Mouse (Mus musculus) heart, adult 2 months (tissue): ENCODE measurements at regions not wholly inside any gene's neighbourhood (a gene's known extent, or its start where the extent isn't known, plus 50 kb on each side); places are given as distances from the start of the nearest gene placed in this dataset.

Experiments used
- DNase-seq, 2 experiments: peaks; one replicate each; pipeline ENCODE4 v3.0.0; 2021
- H3K27ac ChIP-seq: fragments of 200-600 bp; 2 replicates; pipeline ENCODE4 v1.8.1; 2022
- H3K27me3 ChIP-seq: fragments of 200-500 bp; 2 replicates; pipeline ENCODE4 v1.6.1; 2012; ENCODE audit warnings: mild to moderate bottlenecking, low read length, inconsistent platforms, mixed read lengths; ENCODE audit not compliant: control insufficient read depth, insufficient read depth
- H3K36me3 ChIP-seq: fragments of 200-500 bp; 2 replicates; pipeline ENCODE4 v1.6.1; 2012; ENCODE audit warnings: low read length, inconsistent platforms; ENCODE audit not compliant: control insufficient read depth, insufficient read depth
- H3K4me1 ChIP-seq: fragments of 200-500 bp; 2 replicates; pipeline ENCODE4 v1.6.1; 2011; ENCODE audit warnings: low read length; ENCODE audit not compliant: control insufficient read depth, insufficient read depth
- H3K4me3 ChIP-seq: fragments of 200-600 bp; 2 replicates; pipeline ENCODE4 v1.8.1; 2022
- H3K79me2 ChIP-seq: fragments of 200-500 bp; replicated peaks from 2 replicates; pipeline ENCODE4 v1.6.1; 2012; ENCODE audit warnings: mild to moderate bottlenecking, inconsistent platforms, low read length, moderate library complexity, mixed read lengths; ENCODE audit not compliant: control insufficient read depth, insufficient read depth
- H3K9ac ChIP-seq: fragments of 200-500 bp; 2 replicates; pipeline ENCODE4 v1.6.1; 2012; ENCODE audit warnings: low read depth, mild to moderate bottlenecking, control low read depth, inconsistent platforms, low read length, mixed read lengths
- CTCF ChIP-seq: fragments of 200-600 bp; IDR thresholded peaks from 2 replicates; pipeline ENCODE4 v1.8.1; 2022; ENCODE audit warnings: antibody characterized with exemption, mild to moderate bottlenecking, moderate library complexity
- EP300 ChIP-seq: fragments of 200-500 bp; IDR thresholded peaks from 2 replicates; pipeline ENCODE4 v1.6.1; 2011; ENCODE audit warnings: low read depth, low read length, control low read depth; ENCODE audit not compliant: insufficient read depth
- POLR2A ChIP-seq: fragments of 200-500 bp; IDR thresholded peaks from 2 replicates; pipeline ENCODE4 v1.6.1; 2011; ENCODE audit warnings: mild to moderate bottlenecking, low read depth, low read length, control low read depth; ENCODE audit not compliant: insufficient read depth
- WGBS: fragments of 180-500 bp; shearing (Covaris S2); methylation state at CpG from one replicate; pipeline ENCODE4 v1.1.7; 2018; 5-methylcytosine and 5-hydroxymethylcytosine counted together
- intact Hi-C: fragments of 180-260 bp; cut with DNase I; formaldehyde crosslinking; loops from one replicate; pipeline ENCODE4 v1.15.1; 2025

- Histone ChIP-seq H3K4me1 (no peaks in the 10 kb centered on the region; the same call in 1 of the 2 replicates), H3K4me3 (no peak overlapping the region), H3K36me3 (no peaks in the 10 kb centered on the region), H3K27ac (no peak overlapping the region), H3K27me3 (no peaks in the 10 kb centered on the region), H3K79me2 (no peaks in the 10 kb centered on the region), H3K9ac (no peak overlapping the region)
- TF ChIP-seq CTCF = no peak
- no peak for TF ChIP-seq EP300
- no peak for TF ChIP-seq POLR2A
- no peak for DNase-seq
- intact Hi-C loops = no loop called here
- WGBS = 58% methylated on average over 3 of the region's 3 CpGs
Observed at GRCm38 (mm10) chr13:35208319-35208718, 181.4 kb upstream of the Eci2 start.

- no peaks in the 10 kb centered on the region for H3K36me3 ChIP-seq
- intact Hi-C loops = no loop called here
- no peak for TF ChIP-seq EP300
- no peak for TF ChIP-seq CTCF
- no peak for TF ChIP-seq POLR2A
- H3K4me3 ChIP-seq = no peak overlapping the region
- H3K27ac ChIP-seq = no peak overlapping the region
- no peaks in the 10 kb centered on the region for H3K27me3 ChIP-seq
- 36% methylated on average over 4 of the region's 4 CpGs for WGBS
- peak; percentile 21 to 26 for DNase-seq
- H3K9ac ChIP-seq = no peak overlapping the region
- no peaks in the 10 kb centered on the region; the same call in 1 of the 2 replicates for H3K4me1 ChIP-seq
- H3K79me2 ChIP-seq = no peaks in the 10 kb centered on the region
Observed at GRCm38 (mm10) chr13:35209551-35209950, 182.7 kb upstream of the Eci2 start.

GRCm38 (mm10) chr13:35211834-35212233 lies 184.9 kb upstream of the Eci2 start:
- Histone ChIP-seq H3K27me3 (no peaks in the 10 kb centered on the region), H3K36me3 (no peaks in the 10 kb centered on the region), H3K4me3 (no peak overlapping the region), H3K9ac (no peak overlapping the region), H3K27ac (no peak overlapping the region), H3K4me1 (no peaks in the 10 kb centered on the region; the same call in 1 of the 2 replicates), H3K79me2 (no peaks in the 10 kb centered on the region)
- TF ChIP-seq CTCF (no peak), EP300 (no peak), POLR2A (no peak)
- intact Hi-C loops = no loop called here
- no peak for DNase-seq
- 93% methylated on average over 9 of the region's 9 CpGs for WGBS

- Histone ChIP-seq H3K4me3 (no peak overlapping the region), H3K27ac (no peak overlapping the region), H3K36me3 (no peaks in the 10 kb centered on the region), H3K27me3 (no peaks in the 10 kb centered on the region), H3K79me2 (no peaks in the 10 kb centered on the region), H3K9ac (no peak overlapping the region), H3K4me1 (no peaks in the 10 kb centered on the region; the same call in 1 of the 2 replicates)
- DNase-seq = peak; percentile 25 to 30
- intact Hi-C loops = no loop called here
- 52% methylated on average over 4 of the region's 4 CpGs for WGBS
- TF ChIP-seq POLR2A (no peak), CTCF (no peak), EP300 (no peak)
Observed at GRCm38 (mm10) chr13:35212276-35212675, 185.4 kb upstream of the Eci2 start.

GRCm38 (mm10) chr13:35214219-35214618 lies 187.3 kb upstream of the Eci2 start:
- 75% methylated on average over 4 of the region's 4 CpGs for WGBS
- DNase-seq = no peak
- TF ChIP-seq POLR2A (no peak), EP300 (no peak), CTCF (no peak)
- no peaks in the 10 kb centered on the region for H3K27me3 ChIP-seq
- no peak overlapping the region for H3K9ac ChIP-seq
- H3K4me1 ChIP-seq = no peaks in the 10 kb centered on the region; the same call in 1 of the 2 replicates
- H3K4me3 ChIP-seq = no peak overlapping the region
- intact Hi-C loops = no loop called here
- H3K27ac ChIP-seq = no peak overlapping the region
- H3K79me2 ChIP-seq = no peaks in the 10 kb centered on the region
- no peaks in the 10 kb centered on the region for H3K36me3 ChIP-seq

GRCm38 (mm10) chr13:35226142-35226829 lies 199.4 kb upstream of the Eci2 start:
- DNase-seq = no peak
- no peaks in the 10 kb centered on the region for H3K4me1 ChIP-seq
- no peaks in the 10 kb centered on the region for H3K27me3 ChIP-seq
- H3K4me3 ChIP-seq = no peak overlapping the region
- no peak overlapping the region for H3K27ac ChIP-seq
- H3K36me3 ChIP-seq = no peaks in the 10 kb centered on the region
- intact Hi-C loops = no loop called here
- H3K79me2 ChIP-seq = no peaks in the 10 kb centered on the region
- H3K9ac ChIP-seq = no peak overlapping the region
- 77% methylated on average over 7 of the region's 7 CpGs for WGBS
- TF ChIP-seq POLR2A (no peak), EP300 (no peak), CTCF (no peak)
